Mouse (Mus musculus): ENCODE data around the gene Tmem229a. TPM values are rescaled to one million over a fixed set of nuclear protein-coding genes. Genes with fewer than 3 reads are reported as not detected.

The Tmem229a gene
- 7.1 and 10.8 TPM in 2 replicates for polyA plus RNA-seq (2014; fragmentation: Nextera tagmentation; extraction: Ambion mirVana)

DNA sequence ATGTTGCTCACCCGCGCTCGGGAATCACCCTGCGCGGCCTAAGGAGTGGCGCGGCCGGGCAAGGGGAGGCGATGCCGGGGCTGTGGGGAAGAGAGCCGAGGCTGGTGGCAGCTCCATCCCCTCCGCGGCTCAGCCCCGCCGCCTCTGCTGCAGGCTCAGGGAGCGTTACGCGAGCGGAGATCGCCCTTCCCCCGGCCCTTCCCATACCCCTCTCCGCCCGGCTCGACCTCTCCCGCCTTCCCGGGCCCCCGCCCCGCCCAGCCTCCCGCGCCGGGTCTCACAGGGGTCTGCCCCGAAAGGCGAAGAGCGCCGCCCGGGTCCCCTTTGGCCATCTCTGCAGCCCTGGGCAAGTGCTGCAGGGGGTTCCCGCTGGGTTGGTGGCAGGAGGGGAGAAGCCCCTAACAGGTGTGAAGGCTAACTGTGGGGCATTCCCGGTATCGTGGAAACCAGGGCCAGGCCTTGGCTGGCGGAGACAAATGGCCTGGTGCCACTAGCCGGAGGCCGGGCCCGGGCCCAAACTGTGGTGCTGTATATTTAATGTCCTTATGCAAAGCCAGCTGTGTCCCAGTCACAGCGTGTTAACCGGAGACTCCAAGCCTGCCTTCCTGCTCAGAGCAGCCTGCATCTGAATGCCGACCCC lies at the start of gene Tmem229a:
TSS of gene Tmem229a (minus strand) at position 352 of the 640 bp plus-strand sequence.
- Histone ChIP-seq H3K36me3 (ENCODE audit: control insufficient read depth, insufficient read depth, low read length) (no peaks in the 10 kb centered on the region), H3K27me3 (ENCODE audit: control insufficient read depth, insufficient read depth, low read length) (no peaks in the 10 kb centered on the region), H3K4me2 (replicated peaks; ENCODE audit: low read depth, low read length) (peak within 1 kb of the TSS; percentile 99), H3K4me3 (ENCODE audit: low read length) (peak within 1 kb of the TSS; percentile 66), H3K9ac (ENCODE audit: low read depth, low read length) (peak within 1 kb of the TSS; percentile 69), H3K9me3 (ENCODE audit: control insufficient read depth, low read length) (no peaks in the 10 kb centered on the region), H3K4me1 (ENCODE audit: control insufficient read depth, insufficient read depth, low read length) (no peaks in the 10 kb centered on the region), H3K27ac (ENCODE audit: low read depth, low read length) (peak within 1 kb of the TSS; percentile 62)
- peak; percentile 90 for ATAC-seq (ENCODE audit: low FRiP score, low TSS enrichment)
- 2% methylated on average over 33 of the region's 46 CpGs for WGBS

DNA sequence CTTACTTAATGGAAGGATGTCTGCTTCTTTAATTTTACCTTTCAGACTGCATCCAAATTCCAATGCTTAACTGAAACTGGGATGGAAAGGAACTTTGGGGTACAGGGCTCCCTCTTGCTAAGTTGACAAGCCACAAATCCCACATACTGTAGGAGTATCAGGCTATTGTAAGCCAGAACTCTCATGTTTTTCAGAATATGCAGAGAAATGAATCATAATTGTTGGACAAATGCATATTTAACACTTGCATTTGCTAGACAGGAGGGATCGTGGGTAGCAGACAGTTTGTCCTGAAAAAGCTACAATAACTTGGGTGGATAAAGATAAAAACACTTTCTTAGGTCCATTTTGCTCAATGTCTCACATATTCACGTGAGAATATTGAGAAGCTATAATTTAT lies 37.7 kb upstream of the Tmem229a start:
- ATAC-seq (ENCODE audit: low FRiP score, low TSS enrichment): no peak
- H3K36me3 ChIP-seq (ENCODE audit: control insufficient read depth, insufficient read depth, low read length): no peaks in the 10 kb centered on the region
- H3K27ac ChIP-seq (ENCODE audit: low read depth, low read length): no peak overlapping the region
- H3K9me3 ChIP-seq (ENCODE audit: control insufficient read depth, low read length): no peaks in the 10 kb centered on the region
- H3K4me1 ChIP-seq (ENCODE audit: control insufficient read depth, insufficient read depth, low read length): no peaks in the 10 kb centered on the region
- no peak overlapping the region for H3K4me2 ChIP-seq (replicated peaks; ENCODE audit: low read depth, low read length)
- no peak overlapping the region for H3K4me3 ChIP-seq (ENCODE audit: low read length)
- no peak overlapping the region for H3K9ac ChIP-seq (ENCODE audit: low read depth, low read length)
- H3K27me3 ChIP-seq (ENCODE audit: control insufficient read depth, insufficient read depth, low read length): no peaks in the 10 kb centered on the region
- 63% methylated on average over 2 of the region's 2 CpGs for WGBS

DNA sequence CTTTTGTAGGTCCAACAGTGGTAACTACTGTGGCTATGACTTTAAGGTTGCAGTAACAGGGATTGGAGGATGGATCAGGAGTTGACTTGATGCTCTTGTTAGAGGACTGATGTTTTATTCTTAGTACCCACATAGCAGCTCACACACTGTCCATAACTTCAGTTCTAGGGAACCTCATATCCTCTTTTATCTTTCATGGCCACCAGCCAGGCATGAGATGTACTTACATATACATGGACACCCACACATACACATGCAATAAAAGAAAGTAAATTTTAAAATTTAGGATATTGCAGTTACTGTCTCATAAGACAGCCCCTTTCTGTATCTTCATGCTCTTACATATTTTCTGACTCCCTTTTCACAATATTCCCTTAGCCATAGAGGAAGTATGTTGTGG lies 33.7 kb upstream of the Tmem229a start:
- H3K4me1 ChIP-seq (ENCODE audit: control insufficient read depth, insufficient read depth, low read length): no peaks in the 10 kb centered on the region
- H3K4me2 ChIP-seq (replicated peaks; ENCODE audit: low read depth, low read length): no peak overlapping the region
- no peak overlapping the region for H3K9ac ChIP-seq (ENCODE audit: low read depth, low read length)
- H3K9me3 ChIP-seq (ENCODE audit: control insufficient read depth, low read length): no peaks in the 10 kb centered on the region
- no peaks in the 10 kb centered on the region for H3K36me3 ChIP-seq (ENCODE audit: control insufficient read depth, insufficient read depth, low read length)
- no peak overlapping the region for H3K4me3 ChIP-seq (ENCODE audit: low read length)
- no peak overlapping the region for H3K27ac ChIP-seq (ENCODE audit: low read depth, low read length)
- H3K27me3 ChIP-seq (ENCODE audit: control insufficient read depth, insufficient read depth, low read length): no peaks in the 10 kb centered on the region
- ATAC-seq (ENCODE audit: low FRiP score, low TSS enrichment): no peak

DNA sequence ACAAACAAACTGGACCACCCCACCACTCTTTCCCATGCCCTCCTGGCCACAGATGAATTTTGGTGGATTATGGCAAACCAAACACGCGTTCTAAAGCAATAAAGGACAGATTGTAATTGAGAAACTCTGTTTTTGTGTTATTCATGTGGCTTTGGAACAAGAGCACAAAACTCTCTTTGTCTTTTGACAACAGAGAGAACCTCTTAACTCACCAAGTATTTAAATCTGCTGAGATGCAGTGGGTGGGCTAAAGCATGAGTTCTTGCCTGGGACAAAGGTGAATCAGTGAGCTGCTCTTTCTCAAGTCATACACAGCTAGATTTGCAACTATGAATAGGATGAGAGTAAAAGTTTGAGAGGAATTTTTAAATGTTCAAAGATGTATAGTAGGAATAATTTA lies 20.1 kb upstream of the Tmem229a start:
- no peak overlapping the region for H3K4me3 ChIP-seq (ENCODE audit: low read length)
- H3K9me3 ChIP-seq (ENCODE audit: control insufficient read depth, low read length): no peaks in the 10 kb centered on the region
- WGBS: 79% methylated on average over 2 of the region's 2 CpGs

DNA sequence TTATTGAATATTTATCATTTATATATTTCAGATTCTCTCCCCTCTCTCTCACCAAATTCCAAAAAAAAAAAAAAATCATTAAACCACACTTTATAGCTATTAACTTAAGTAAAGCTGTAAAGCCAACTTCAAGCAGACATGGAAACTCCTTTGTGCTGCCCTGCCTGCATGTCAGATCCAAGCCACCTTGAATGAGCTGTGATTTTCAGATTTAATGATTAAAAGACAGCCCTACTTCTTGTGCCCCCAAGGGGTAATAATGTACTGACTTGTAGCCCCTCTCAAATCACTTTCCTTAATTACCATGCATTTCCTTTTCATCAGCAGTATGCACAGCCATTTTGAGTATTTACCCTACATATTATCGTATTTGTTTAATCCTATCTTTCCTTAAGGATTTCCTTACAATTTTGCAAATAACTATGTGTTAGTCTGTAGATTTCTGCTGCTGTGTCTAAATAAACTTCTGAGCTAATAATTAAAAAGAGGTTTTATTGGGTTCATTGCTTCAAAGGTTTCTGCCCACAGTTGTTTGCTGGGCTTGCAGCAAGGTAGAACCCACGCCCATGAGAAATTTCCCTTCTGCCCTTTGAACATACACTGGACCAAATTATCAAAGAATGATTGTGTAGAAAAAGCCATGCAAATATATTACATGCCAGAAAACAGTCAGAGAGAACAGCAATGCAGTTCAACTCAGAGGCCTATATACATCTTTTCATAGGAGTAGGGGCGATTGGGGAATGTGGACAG lies 12.6 kb upstream of the Tmem229a start:
- no peak overlapping the region for H3K27ac ChIP-seq (ENCODE audit: low read depth, low read length)
- H3K4me3 ChIP-seq (ENCODE audit: low read length): no peak overlapping the region
- H3K36me3 ChIP-seq (ENCODE audit: control insufficient read depth, insufficient read depth, low read length): no peaks in the 10 kb centered on the region
- no peaks in the 10 kb centered on the region for H3K4me1 ChIP-seq (ENCODE audit: control insufficient read depth, insufficient read depth, low read length)
- peak; percentile 49; the same call in 1 of the 2 replicates for ATAC-seq (ENCODE audit: low FRiP score, low TSS enrichment)
- H3K9me3 ChIP-seq (ENCODE audit: control insufficient read depth, low read length): no peaks in the 10 kb centered on the region
- H3K27me3 ChIP-seq (ENCODE audit: control insufficient read depth, insufficient read depth, low read length): no peaks in the 10 kb centered on the region
- H3K4me2 ChIP-seq (replicated peaks; ENCODE audit: low read depth, low read length): no peak overlapping the region
- H3K9ac ChIP-seq (ENCODE audit: low read depth, low read length): no peak overlapping the region
- WGBS: 69% methylated on average over 3 of the region's 3 CpGs

More for the DNA sequence above, 20.1 kb upstream of the Tmem229a start:
- Histone ChIP-seq H3K27me3 (ENCODE audit: control insufficient read depth, insufficient read depth, low read length) (no peaks in the 10 kb centered on the region), H3K4me2 (replicated peaks; ENCODE audit: low read depth, low read length) (no peak overlapping the region), H3K36me3 (ENCODE audit: control insufficient read depth, insufficient read depth, low read length) (no peaks in the 10 kb centered on the region), H3K4me1 (ENCODE audit: control insufficient read depth, insufficient read depth, low read length) (no peaks in the 10 kb centered on the region), H3K27ac (ENCODE audit: low read depth, low read length) (no peak overlapping the region), H3K9ac (ENCODE audit: low read depth, low read length) (no peak overlapping the region)
- no peak for ATAC-seq (ENCODE audit: low FRiP score, low TSS enrichment)

DNA sequence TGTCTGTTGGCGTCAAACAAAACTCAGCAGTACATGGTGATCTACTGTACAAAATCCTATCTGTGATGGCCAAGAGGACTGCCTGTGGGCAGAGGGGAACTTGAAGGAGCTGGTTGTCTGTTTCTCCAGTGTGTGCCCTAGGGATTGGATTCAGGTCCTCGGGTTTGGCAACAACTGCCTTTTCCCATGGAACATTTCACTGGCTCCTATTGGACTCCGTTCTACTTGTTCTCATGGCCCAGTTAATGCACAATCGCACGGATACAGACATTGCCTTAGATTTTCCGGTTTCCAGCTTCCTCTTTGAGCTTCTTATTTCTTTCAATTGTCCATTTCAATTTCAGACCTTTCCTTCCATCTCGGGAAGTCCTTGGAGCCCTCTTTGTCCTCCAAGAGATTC lies 11.6 kb upstream of the Tmem229a start:
- ATAC-seq (ENCODE audit: low FRiP score, low TSS enrichment): no peak
- WGBS: 92% methylated on average over 7 of the region's 7 CpGs
- Histone ChIP-seq H3K4me3 (ENCODE audit: low read length) (no peak overlapping the region), H3K4me1 (ENCODE audit: control insufficient read depth, insufficient read depth, low read length) (no peaks in the 10 kb centered on the region), H3K9ac (ENCODE audit: low read depth, low read length) (no peak overlapping the region), H3K4me2 (replicated peaks; ENCODE audit: low read depth, low read length) (no peak overlapping the region), H3K9me3 (ENCODE audit: control insufficient read depth, low read length) (no peaks in the 10 kb centered on the region), H3K36me3 (ENCODE audit: control insufficient read depth, insufficient read depth, low read length) (no peaks in the 10 kb centered on the region), H3K27ac (ENCODE audit: low read depth, low read length) (no peak overlapping the region), H3K27me3 (ENCODE audit: control insufficient read depth, insufficient read depth, low read length) (no peaks in the 10 kb centered on the region)

DNA sequence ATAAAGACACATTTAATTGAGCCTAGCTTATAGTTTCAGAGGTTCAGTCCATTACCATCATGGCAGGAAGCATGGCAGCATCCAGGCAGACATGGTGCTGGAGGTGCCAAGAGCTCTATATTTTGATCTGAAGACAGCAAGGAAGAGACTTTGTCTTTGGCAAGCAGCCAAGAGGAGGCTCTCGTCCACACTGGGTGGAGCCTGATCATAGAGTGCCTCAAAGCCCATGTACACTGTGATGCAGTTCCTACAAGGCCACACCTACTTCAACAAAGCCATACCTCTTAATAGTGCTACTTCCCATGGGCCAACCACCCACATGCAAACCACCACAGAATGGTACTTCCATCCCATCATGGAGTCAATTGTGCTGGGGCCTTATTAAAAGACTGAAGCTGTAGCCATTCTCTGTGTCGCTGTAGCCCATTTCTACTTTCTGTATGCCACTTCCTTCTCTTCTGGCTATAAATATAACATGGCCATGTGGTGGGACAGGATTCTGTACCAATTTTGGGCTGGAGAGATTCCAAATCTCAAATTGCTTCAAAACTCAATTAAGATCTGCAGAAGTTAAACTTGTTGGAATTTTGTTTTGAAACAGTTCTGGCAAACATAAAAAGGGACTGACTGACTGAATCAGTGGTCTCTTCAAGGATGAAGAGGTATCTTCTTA lies 10.0 kb upstream of the Tmem229a start:
- no peak overlapping the region for H3K4me2 ChIP-seq (replicated peaks; ENCODE audit: low read depth, low read length)
- no peaks in the 10 kb centered on the region for H3K9me3 ChIP-seq (ENCODE audit: control insufficient read depth, low read length)
- H3K27me3 ChIP-seq (ENCODE audit: control insufficient read depth, insufficient read depth, low read length): no peaks in the 10 kb centered on the region
- H3K36me3 ChIP-seq (ENCODE audit: control insufficient read depth, insufficient read depth, low read length): no peaks in the 10 kb centered on the region
- no peak overlapping the region for H3K4me3 ChIP-seq (ENCODE audit: low read length)
- no peak for ATAC-seq (ENCODE audit: low FRiP score, low TSS enrichment)
- 82% methylated on average over 2 of the region's 2 CpGs for WGBS
- H3K27ac ChIP-seq (ENCODE audit: low read depth, low read length): no peak overlapping the region
- no peaks in the 10 kb centered on the region for H3K4me1 ChIP-seq (ENCODE audit: control insufficient read depth, insufficient read depth, low read length)
- no peak overlapping the region for H3K9ac ChIP-seq (ENCODE audit: low read depth, low read length)

DNA sequence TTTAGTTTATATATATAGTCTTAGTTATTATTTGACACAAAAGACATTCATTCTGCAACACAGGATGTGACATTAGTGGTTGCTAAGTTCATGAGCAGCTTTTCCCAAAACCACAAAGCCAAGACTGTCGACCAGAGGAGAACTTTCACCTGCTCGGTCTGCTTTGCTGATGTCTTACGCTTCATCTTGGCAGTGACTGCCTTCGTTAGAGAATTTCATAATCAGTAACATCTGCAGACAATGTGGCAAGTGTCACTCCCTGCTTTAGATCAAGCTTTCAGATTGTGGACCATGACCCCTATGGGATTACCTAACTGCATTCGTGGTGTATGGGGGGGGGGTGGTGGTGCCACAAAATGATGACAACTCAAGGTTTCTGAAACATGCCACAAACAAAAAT lies 7.7 kb upstream of the Tmem229a start:
- no peak overlapping the region for H3K27ac ChIP-seq (ENCODE audit: low read depth, low read length)
- no peaks in the 10 kb centered on the region for H3K27me3 ChIP-seq (ENCODE audit: control insufficient read depth, insufficient read depth, low read length)
- H3K9me3 ChIP-seq (ENCODE audit: control insufficient read depth, low read length): no peaks in the 10 kb centered on the region
- H3K9ac ChIP-seq (ENCODE audit: low read depth, low read length): no peak overlapping the region
- 82% methylated on average over 5 of the region's 5 CpGs for WGBS
- no peak overlapping the region for H3K4me2 ChIP-seq (replicated peaks; ENCODE audit: low read depth, low read length)
- H3K4me3 ChIP-seq (ENCODE audit: low read length): no peak overlapping the region
- no peaks in the 10 kb centered on the region for H3K36me3 ChIP-seq (ENCODE audit: control insufficient read depth, insufficient read depth, low read length)
- H3K4me1 ChIP-seq (ENCODE audit: control insufficient read depth, insufficient read depth, low read length): no peaks in the 10 kb centered on the region
- no peak for ATAC-seq (ENCODE audit: low FRiP score, low TSS enrichment)

DNA sequence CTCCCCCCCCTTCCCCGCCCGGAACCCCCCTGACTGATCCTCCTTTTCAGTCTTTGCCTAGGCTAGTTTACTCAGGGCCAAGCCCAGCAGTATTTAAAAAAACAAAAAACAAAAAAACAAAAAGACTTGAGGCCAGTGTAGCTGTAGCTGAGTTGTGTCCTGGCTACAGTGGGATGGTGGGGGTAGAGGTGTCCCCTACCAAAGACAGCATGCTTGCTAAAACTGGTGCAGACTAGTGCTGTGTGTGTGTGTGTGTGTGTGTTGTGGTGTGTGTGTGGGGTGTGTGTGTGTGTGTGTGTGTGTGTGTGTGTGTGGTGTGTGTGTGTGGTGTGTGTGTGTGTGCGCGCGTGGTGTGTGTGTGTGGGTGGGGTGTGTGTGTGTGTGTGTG lies 483 bp upstream of the Tmem229a start:
- no peaks in the 10 kb centered on the region for H3K9me3 ChIP-seq (ENCODE audit: control insufficient read depth, low read length)
- H3K9ac ChIP-seq (ENCODE audit: low read depth, low read length): peak overlapping the region; percentile 69; the same call in 1 of the 2 replicates
- no peaks in the 10 kb centered on the region for H3K27me3 ChIP-seq (ENCODE audit: control insufficient read depth, insufficient read depth, low read length)
- H3K36me3 ChIP-seq (ENCODE audit: control insufficient read depth, insufficient read depth, low read length): no peaks in the 10 kb centered on the region
- H3K4me3 ChIP-seq (ENCODE audit: low read length): peak overlapping the region; percentile 66
- H3K27ac ChIP-seq (ENCODE audit: low read depth, low read length): peak overlapping the region; percentile 62; the same call in 1 of the 2 replicates
- peak overlapping the region; percentile 99 for H3K4me2 ChIP-seq (replicated peaks; ENCODE audit: low read depth, low read length)
- 46% methylated on average over 5 of the region's 5 CpGs for WGBS
- no peak for ATAC-seq (ENCODE audit: low FRiP score, low TSS enrichment)
- no peaks in the 10 kb centered on the region for H3K4me1 ChIP-seq (ENCODE audit: control insufficient read depth, insufficient read depth, low read length)
